Comparison of ENCODE assay signal across 20 mouse cellular contexts in genomic region chr3:153594531-153594930, GRCm38 (mm10).
DNase-seq lines count a peak whose midpoint lies in the region; ATAC-seq and TF ChIP-seq lines count a peak whose summit lies in the region.
"Had no signal": no experiment of that assay in that cellular context is flagged by ENCODE, and none has a peak within 500 bp of the region (broad histone marks: within the 10 kb centered on the region; RNA-seq: fewer than 3 reads in every experiment).

No protein-coding gene starts in this region.

- no peaks in the 10 kb centered on the region for H3K36me3 ChIP-seq in forebrain, embryonic 13.5 days (ENCODE audit: poor library complexity, severe bottlenecking)
- H3K36me3 ChIP-seq in forebrain, embryonic 12.5 days (replicated peaks), result no peaks in the 10 kb centered on the region
- no peaks in the 10 kb centered on the region for H3K36me3 ChIP-seq in hindbrain, embryonic 12.5 days
- H3K36me3 ChIP-seq in hindbrain, embryonic 16.5 days (ENCODE audit: control insufficient read depth, insufficient read depth, low read length), result no peaks in the 10 kb centered on the region
- no peaks in the 10 kb centered on the region for H3K36me3 ChIP-seq in midbrain, embryonic 11.5 days (ENCODE audit: control insufficient read depth, insufficient read depth, low read length)
- no peaks in the 10 kb centered on the region for H3K36me3 ChIP-seq in midbrain, embryonic 15.5 days (replicated peaks)
- no peaks in the 10 kb centered on the region for H3K36me3 ChIP-seq in midbrain, postnatal 0 days (ENCODE audit: insufficient read depth, low read length)
- H3K36me3 ChIP-seq: embryonic facial prominence, embryonic 12.5 days; heart, embryonic 13.5 days; hindbrain, embryonic 13.5 days had no signal

- WGBS in forebrain, embryonic 13.5 days, result 70% methylated on average over 9 of the region's 9 CpGs
- WGBS in forebrain, embryonic 12.5 days, result 77% methylated on average over 9 of the region's 9 CpGs
- 83% methylated on average over 9 of the region's 9 CpGs for WGBS in hindbrain, embryonic 12.5 days
- WGBS in hindbrain, embryonic 16.5 days, result 61% methylated on average over 9 of the region's 9 CpGs
- WGBS in midbrain, embryonic 11.5 days, result 86% methylated on average over 9 of the region's 9 CpGs
- WGBS in midbrain, embryonic 15.5 days, result 64% methylated on average over 9 of the region's 9 CpGs
- WGBS in midbrain, postnatal 0 days, result 73% methylated on average over 9 of the region's 9 CpGs

- no peak for DNase-seq in midbrain, embryonic 11.5 days (ENCODE audit: low spot score, missing footprints)
- peak; percentile 53 for DNase-seq in midbrain, postnatal 0 days (ENCODE audit: low spot score)
- DNase-seq: adrenal gland, postnatal 10 days; B cell, adult 2 months; cerebellum, adult 11-12 months; cerebellum, adult 9-10 months; cerebellum, postnatal 25 days; gastrocnemius, postnatal 36 days; heart, adult 11 months; heart, postnatal 36 days had no signal

- no peak overlapping the region for H3K9ac ChIP-seq in forebrain, embryonic 13.5 days
- no peak overlapping the region for H3K9ac ChIP-seq in forebrain, embryonic 12.5 days
- no peak overlapping the region for H3K9ac ChIP-seq in hindbrain, embryonic 12.5 days
- no peak overlapping the region for H3K9ac ChIP-seq in hindbrain, embryonic 16.5 days (ENCODE audit: low read depth, low read length)
- no peak overlapping the region for H3K9ac ChIP-seq in midbrain, embryonic 11.5 days (ENCODE audit: low read length)
- H3K9ac ChIP-seq in midbrain, embryonic 15.5 days, result no peak overlapping the region
- H3K9ac ChIP-seq in midbrain, postnatal 0 days (replicated peaks; ENCODE audit: low read length, poor library complexity, severe bottlenecking), result no peak overlapping the region
- H3K9ac ChIP-seq: embryonic facial prominence, embryonic 12.5 days; hindbrain, embryonic 13.5 days had no signal

- H3K4me1 ChIP-seq in forebrain, embryonic 13.5 days, result peaks cover 9% of the 10 kb centered on the region
- H3K4me1 ChIP-seq in forebrain, embryonic 12.5 days, result peaks cover 10% of the 10 kb centered on the region
- H3K4me1 ChIP-seq in hindbrain, embryonic 12.5 days, result peaks cover 14% of the 10 kb centered on the region
- no peaks in the 10 kb centered on the region; the same call in 1 of the 2 replicates for H3K4me1 ChIP-seq in hindbrain, embryonic 16.5 days (ENCODE audit: control insufficient read depth, insufficient read depth, low read depth, low read length)
- H3K4me1 ChIP-seq in midbrain, embryonic 11.5 days (ENCODE audit: control insufficient read depth, insufficient read depth, low read length), result peaks cover 4% of the 10 kb centered on the region; the same call in 1 of the 2 replicates
- H3K4me1 ChIP-seq in midbrain, embryonic 15.5 days, result 0 out of 2 replicates have a peak, but pooled peaks cover 2% of the 10 kb centered on the region
- no peaks in the 10 kb centered on the region; the same call in 1 of the 2 replicates for H3K4me1 ChIP-seq in midbrain, postnatal 0 days (ENCODE audit: insufficient read depth, low read length)

- TF ChIP-seq CTCF in midbrain, postnatal 0 days (IDR thresholded peaks at IDR 0.05), result 0 out of 2 replicates have a peak, but pooled peaks have one; percentile 9

- no peaks in the 10 kb centered on the region for H3K9me3 ChIP-seq in forebrain, embryonic 13.5 days (replicated peaks)
- no peaks in the 10 kb centered on the region for H3K9me3 ChIP-seq in forebrain, embryonic 12.5 days
- no peaks in the 10 kb centered on the region for H3K9me3 ChIP-seq in hindbrain, embryonic 12.5 days (replicated peaks)
- H3K9me3 ChIP-seq in hindbrain, embryonic 16.5 days (ENCODE audit: control insufficient read depth, low read length), result no peaks in the 10 kb centered on the region
- H3K9me3 ChIP-seq in midbrain, embryonic 11.5 days (ENCODE audit: control insufficient read depth, low read length), result no peaks in the 10 kb centered on the region
- no peaks in the 10 kb centered on the region for H3K9me3 ChIP-seq in midbrain, embryonic 15.5 days
- no peaks in the 10 kb centered on the region for H3K9me3 ChIP-seq in midbrain, postnatal 0 days (ENCODE audit: low read length)
- H3K9me3 ChIP-seq: embryonic facial prominence, embryonic 12.5 days; G1E; heart, embryonic 13.5 days; hindbrain, embryonic 13.5 days had no signal

- ATAC-seq in forebrain, embryonic 13.5 days, result peak; percentile 54; the same call in 1 of the 2 replicates
- ATAC-seq in forebrain, embryonic 12.5 days (ENCODE audit: low FRiP score), result no peak; the same call in 1 of the 2 replicates
- peak; percentile 39; the same call in 1 of the 2 replicates for ATAC-seq in hindbrain, embryonic 12.5 days (ENCODE audit: low FRiP score)
- no peak for ATAC-seq in hindbrain, embryonic 16.5 days
- 0 out of 2 replicates have a peak, but pooled peaks have one; percentile 58 for ATAC-seq in midbrain, embryonic 11.5 days (ENCODE audit: low FRiP score)
- ATAC-seq in midbrain, embryonic 15.5 days (replicated peaks), result no peak
- ATAC-seq in midbrain, postnatal 0 days (ENCODE audit: low FRiP score), result peak; percentile 67; the same call in 1 of the 2 replicates
- ATAC-seq: CD4-positive, CD25-positive, alpha-beta regulatory T cell, adult 4 months had no signal

- H3K4me3 ChIP-seq in forebrain, embryonic 13.5 days, result no peak overlapping the region
- no peak overlapping the region for H3K4me3 ChIP-seq in forebrain, embryonic 12.5 days (replicated peaks)
- no peak overlapping the region for H3K4me3 ChIP-seq in hindbrain, embryonic 12.5 days
- H3K4me3 ChIP-seq in hindbrain, embryonic 16.5 days (ENCODE audit: low read length), result no peak overlapping the region
- no peak overlapping the region for H3K4me3 ChIP-seq in midbrain, embryonic 11.5 days (ENCODE audit: low read depth, low read length)
- no peak overlapping the region for H3K4me3 ChIP-seq in midbrain, embryonic 15.5 days
- no peak overlapping the region for H3K4me3 ChIP-seq in midbrain, postnatal 0 days (ENCODE audit: low read depth, low read length)
- H3K4me3 ChIP-seq: embryonic facial prominence, embryonic 12.5 days; heart, embryonic 13.5 days; hindbrain, embryonic 13.5 days had no signal

- no peak overlapping the region for H3K27ac ChIP-seq in forebrain, embryonic 13.5 days
- no peak overlapping the region for H3K27ac ChIP-seq in forebrain, embryonic 12.5 days
- H3K27ac ChIP-seq in hindbrain, embryonic 12.5 days, result no peak overlapping the region
- no peak overlapping the region for H3K27ac ChIP-seq in hindbrain, embryonic 16.5 days (ENCODE audit: low read depth, low read length)
- no peak overlapping the region for H3K27ac ChIP-seq in midbrain, embryonic 11.5 days (ENCODE audit: low read depth, low read length)
- no peak overlapping the region for H3K27ac ChIP-seq in midbrain, embryonic 15.5 days
- H3K27ac ChIP-seq in midbrain, postnatal 0 days (ENCODE audit: low read depth, low read length), result no peak overlapping the region
- H3K27ac ChIP-seq: embryonic facial prominence, embryonic 12.5 days; heart, embryonic 13.5 days had no signal

- no peak overlapping the region for H3K4me2 ChIP-seq in forebrain, embryonic 13.5 days
- H3K4me2 ChIP-seq in forebrain, embryonic 12.5 days, result no peak overlapping the region
- no peak overlapping the region for H3K4me2 ChIP-seq in hindbrain, embryonic 12.5 days (replicated peaks)
- no peak overlapping the region for H3K4me2 ChIP-seq in hindbrain, embryonic 16.5 days (ENCODE audit: low read length)
- no peak overlapping the region for H3K4me2 ChIP-seq in midbrain, embryonic 11.5 days
- H3K4me2 ChIP-seq in midbrain, embryonic 15.5 days, result no peak overlapping the region
- H3K4me2 ChIP-seq in midbrain, postnatal 0 days (ENCODE audit: low read depth, low read length, poor library complexity, severe bottlenecking), result no peak overlapping the region
- H3K4me2 ChIP-seq: embryonic facial prominence, embryonic 12.5 days; heart, embryonic 13.5 days; hindbrain, embryonic 13.5 days had no signal

- no peaks in the 10 kb centered on the region for H3K27me3 ChIP-seq in forebrain, embryonic 13.5 days
- no peaks in the 10 kb centered on the region for H3K27me3 ChIP-seq in forebrain, embryonic 12.5 days
- no peaks in the 10 kb centered on the region for H3K27me3 ChIP-seq in hindbrain, embryonic 12.5 days
- no peaks in the 10 kb centered on the region for H3K27me3 ChIP-seq in hindbrain, embryonic 16.5 days (replicated peaks; ENCODE audit: control insufficient read depth, insufficient read depth, low read length)
- H3K27me3 ChIP-seq in midbrain, embryonic 11.5 days (ENCODE audit: control insufficient read depth, insufficient read depth, low read length), result no peaks in the 10 kb centered on the region
- H3K27me3 ChIP-seq in midbrain, embryonic 15.5 days (replicated peaks), result no peaks in the 10 kb centered on the region
- no peaks in the 10 kb centered on the region for H3K27me3 ChIP-seq in midbrain, postnatal 0 days (ENCODE audit: insufficient read depth, low read length)
- H3K27me3 ChIP-seq: embryonic facial prominence, embryonic 12.5 days; heart, embryonic 13.5 days; hindbrain, embryonic 13.5 days had no signal

Comparison
In these comparisons a context has a peak if more than half of its experiments do, and no peak if none do; other contexts are left out.
1. ATAC-seq: peak in forebrain, embryonic 13.5 days (single experiment), hindbrain, embryonic 12.5 days (single experiment), midbrain, embryonic 11.5 days (single experiment) and midbrain, postnatal 0 days (single experiment); none in forebrain, embryonic 12.5 days (single experiment), hindbrain, embryonic 16.5 days (single experiment) and midbrain, embryonic 15.5 days (single experiment).